Mouse (Mus musculus) layer of hippocampus, adult 8-10 months (tissue): ENCODE measurements at regions not wholly inside any gene's neighbourhood (a gene's known extent, or its start where the extent isn't known, plus 50 kb on each side); places are given as distances from the start of the nearest gene placed in this dataset.
A peak's percentile ranks its signal among the peaks of the same experiment; 100 is the strongest.

Source experiments
- DNase-seq, 2 experiments: peaks; one replicate each; pipeline ENCODE4 v3.0.0; 2022; ENCODE audit warnings: low spot score in 2 of 2

- peak; percentile 33 to 70 for DNase-seq
These were observed 304.7 kb downstream of the BC048507 start for GRCm38 (mm10) chr13:68167826-68168225.

- peak; percentile 18 to 58 for DNase-seq
These were observed 310.3 kb downstream of the BC048507 start for GRCm38 (mm10) chr13:68173456-68173855.
